Mouse (Mus musculus): Measurements from ENCODE around the gene Sass6. TPM values are rescaled to one million over a fixed set of nuclear protein-coding genes. Genes with fewer than 3 reads are reported as not detected.
"Not testable (repeated sequence)": the region's sequence is repeated elsewhere in the genome, so short reads cannot be mapped to it uniquely, and the experiment has no call there.

The Sass6 gene
- polyA plus RNA-seq, 1 experiment = 1.6 TPM

DNA sequence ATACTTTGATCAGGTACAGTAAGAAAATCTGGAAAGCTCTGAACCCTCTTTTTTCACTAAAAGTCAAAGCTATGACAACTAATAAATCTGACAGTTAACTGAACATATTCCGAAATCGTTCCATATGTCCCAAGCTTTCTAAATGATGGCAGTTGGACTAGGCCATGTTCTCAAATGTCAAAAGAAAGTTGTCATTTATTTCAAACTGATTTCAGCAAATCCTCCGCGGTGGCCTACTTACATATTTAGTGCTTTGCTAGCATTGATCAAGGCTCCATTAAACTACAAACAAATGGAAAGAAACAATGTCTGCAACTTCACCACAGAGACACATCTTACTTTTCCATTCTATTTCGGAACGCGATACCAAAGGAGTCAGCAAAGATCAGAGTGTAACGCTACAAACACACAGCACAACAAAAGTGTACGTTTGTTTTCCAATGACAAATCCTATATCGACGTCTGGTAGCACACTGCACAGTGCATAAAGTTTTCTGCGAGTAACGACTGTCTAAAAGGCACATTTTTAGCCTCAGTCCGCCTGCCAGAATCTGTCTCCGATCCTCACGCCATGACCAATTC is 66.6 kb downstream of the Sass6 start:
- 6% methylated on average over 16 of the region's 16 CpGs for WGBS
- Histone ChIP-seq H3K27me3 (ENCODE audit: control insufficient read depth, insufficient read depth, low read length) (no peaks in the 10 kb centered on the region), H3K27ac (ENCODE audit: insufficient read depth, low read length) (peak overlapping the region; percentile 92), H3K4me1 (ENCODE audit: control insufficient read depth, insufficient read depth, insufficient read length) (peaks cover 4% of the 10 kb centered on the region), H3K4me3 (ENCODE audit: extremely low read depth, insufficient read depth, insufficient read length) (peak overlapping the region; percentile 69), H3K36me3 (ENCODE audit: control insufficient read depth, insufficient read depth, low read length) (no peaks in the 10 kb centered on the region)
- no peak for DNase-seq (ENCODE audit: low read depth in 1 of 2, low spot score in 2 of 2)
- TF ChIP-seq POLR2A (IDR thresholded peaks at IDR 0.05; ENCODE audit: low read depth, low read length) (no peak), CTCF (IDR thresholded peaks at IDR 0.05; ENCODE audit: extremely low read depth, insufficient read depth, insufficient read length, insufficient replicate concordance) (no peak)

DNA sequence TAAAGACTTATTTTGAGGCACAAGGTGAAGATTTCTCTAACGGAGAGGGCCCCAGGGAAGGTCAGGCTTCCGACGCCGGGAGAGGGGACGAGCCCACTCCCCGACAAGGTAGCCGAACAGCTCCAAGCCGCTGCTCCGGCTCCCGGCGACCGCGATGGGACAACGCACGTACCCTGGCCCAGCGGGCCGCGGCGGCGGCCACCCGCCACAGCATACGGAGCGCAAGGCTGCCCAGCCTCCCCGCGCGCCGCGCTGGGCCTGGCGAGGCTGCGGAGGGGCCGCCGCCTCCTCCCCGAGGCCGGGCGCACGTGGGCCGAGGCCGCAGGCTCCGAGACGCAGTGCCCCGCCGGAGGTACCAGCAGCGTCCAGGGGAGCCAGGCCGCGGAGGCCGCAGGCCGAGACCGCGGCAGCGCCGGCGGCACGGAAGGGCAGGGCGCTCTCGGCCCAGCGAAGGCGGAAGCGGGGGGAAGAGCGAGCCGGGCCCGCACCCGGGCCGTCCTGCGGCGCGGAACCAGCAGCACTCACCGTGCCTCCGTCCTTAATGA is 67.2 kb downstream of the Sass6 start:
- H3K27me3 ChIP-seq (ENCODE audit: control insufficient read depth, insufficient read depth, low read length) = no peaks in the 10 kb centered on the region
- DNase-seq (ENCODE audit: low read depth in 1 of 2, low spot score in 2 of 2) = no peak
- WGBS = under 1% methylated on average over 56 of the region's 68 CpGs
- no peaks in the 10 kb centered on the region for H3K36me3 ChIP-seq (ENCODE audit: control insufficient read depth, insufficient read depth, low read length)
- H3K4me3 ChIP-seq (ENCODE audit: extremely low read depth, insufficient read depth, insufficient read length) = peak overlapping the region; percentile 69
- peak overlapping the region; percentile 92 for H3K27ac ChIP-seq (ENCODE audit: insufficient read depth, low read length)
- TF ChIP-seq POLR2A (IDR thresholded peaks at IDR 0.05; ENCODE audit: low read depth, low read length) (no peak), CTCF (IDR thresholded peaks at IDR 0.05; ENCODE audit: extremely low read depth, insufficient read depth, insufficient read length, insufficient replicate concordance) (no peak)
- H3K4me1 ChIP-seq (ENCODE audit: control insufficient read depth, insufficient read depth, insufficient read length) = peaks cover 4% of the 10 kb centered on the region

GRCm38 (mm10) chr3:116662463-116662863 is 67.7 kb downstream of the Sass6 start, which contains the start of gene Mfsd14a:
TSS of gene Mfsd14a (minus strand) at chr3:116662677.
- no peaks in the 10 kb centered on the region for H3K36me3 ChIP-seq (ENCODE audit: control insufficient read depth, insufficient read depth, low read length)
- peaks cover 4% of the 10 kb centered on the region for H3K4me1 ChIP-seq (ENCODE audit: control insufficient read depth, insufficient read depth, insufficient read length)
- peak; percentile 91 to 99 for DNase-seq (ENCODE audit: low read depth in 1 of 2, low spot score in 2 of 2)
- H3K27me3 ChIP-seq (ENCODE audit: control insufficient read depth, insufficient read depth, low read length) = no peaks in the 10 kb centered on the region
- WGBS = 0% methylated on average over 39 of the region's 39 CpGs
- TF ChIP-seq POLR2A (IDR thresholded peaks at IDR 0.05; ENCODE audit: low read depth, low read length) = peak; percentile 95
- no peak for TF ChIP-seq CTCF (IDR thresholded peaks at IDR 0.05; ENCODE audit: extremely low read depth, insufficient read depth, insufficient read length, insufficient replicate concordance)
- peak within 1 kb of the TSS; percentile 92 for H3K27ac ChIP-seq (ENCODE audit: insufficient read depth, low read length)
- peak within 1 kb of the TSS; percentile 69 for H3K4me3 ChIP-seq (ENCODE audit: extremely low read depth, insufficient read depth, insufficient read length)

GRCm38 (mm10) chr3:116664281-116664680 is 69.5 kb downstream of the Sass6 start:
- H3K4me3 ChIP-seq (ENCODE audit: extremely low read depth, insufficient read depth, insufficient read length); H3K27ac ChIP-seq (ENCODE audit: insufficient read depth, low read length); H3K27me3 ChIP-seq (ENCODE audit: control insufficient read depth, insufficient read depth, low read length); H3K36me3 ChIP-seq (ENCODE audit: control insufficient read depth, insufficient read depth, low read length); H3K4me1 ChIP-seq (ENCODE audit: control insufficient read depth, insufficient read depth, insufficient read length); DNase-seq (ENCODE audit: low read depth in 1 of 2, low spot score in 2 of 2): not testable (repeated sequence)
- WGBS = 92% methylated on average over 9 of the region's 9 CpGs

Other genes starting within 250 kb of the Sass6 start
- gene Cdc14a, start 170.9 kb upstream of the Sass6 start, polyA plus RNA-seq (2012; rRNA removed) = 4.7 and 6.9 TPM in 2 replicates
- 17.5 and 25.1 TPM in 2 replicates for gene Rtca, start 86.8 kb upstream of the Sass6 start, polyA plus RNA-seq (2012; rRNA removed)
- 2.3 and 2.6 TPM in 2 replicates for gene Dbt, start 81.9 kb upstream of the Sass6 start, polyA plus RNA-seq (2012; rRNA removed)
- 0.18 and 0.28 TPM in 2 replicates for gene Lrrc39, start 32.0 kb upstream of the Sass6 start, polyA plus RNA-seq (2012; rRNA removed)
- 4.2 and 4.7 TPM in 2 replicates for gene Trmt13, start 19.6 kb downstream of the Sass6 start, polyA plus RNA-seq (2012; rRNA removed)
- gene Mfsd14a, start 67.7 kb downstream of the Sass6 start, polyA plus RNA-seq (2012; rRNA removed) = 12.2 and 12.6 TPM in 2 replicates
- not detected in 2 replicates for gene Gm43191, start 86.3 kb downstream of the Sass6 start, polyA plus RNA-seq (2012; rRNA removed)
- 3.7 and 6.0 TPM in 2 replicates for gene Slc35a3, start 117.8 kb downstream of the Sass6 start, polyA plus RNA-seq (2012; rRNA removed)
- 2.4 and 2.5 TPM in 2 replicates for gene Agl, start 213.2 kb downstream of the Sass6 start, polyA plus RNA-seq (2012; rRNA removed)

All from spleen, adult 2 months (tissue).